Mouse (Mus musculus) CH12.LX (cell line): ENCODE measurements around the gene Dusp13.

Experiments
- CHD2 ChIP-seq: IDR thresholded peaks from 2 replicates; pipeline ENCODE4 v1.6.1; 2011; ENCODE audit warnings: low read length, improper control_type of control experiment
- CTCF ChIP-seq, 2 experiments: IDR thresholded peaks in 1 of 2; conservative IDR thresholded peaks in 1 of 2; 2 replicates each; pipeline ENCODE4 v1.5.1; 2011 to 2012; ENCODE audit warnings: low read depth in 2 of 2, low read length in 2 of 2, improper control_type of control experiment in 1 of 2, inconsistent platforms in 1 of 2, mild to moderate bottlenecking in 1 of 2, moderate library complexity in 1 of 2
- GABPA ChIP-seq: IDR thresholded peaks from 2 replicates; pipeline ENCODE4 v1.6.1; 2012; ENCODE audit warnings: low read depth, low read length, improper control_type of control experiment, inconsistent platforms; ENCODE audit not compliant: insufficient replicate concordance
- IRF4 ChIP-seq: IDR thresholded peaks from 2 replicates; pipeline ENCODE4 v1.6.1; 2014; ENCODE audit warnings: low read depth, mild to moderate bottlenecking, inconsistent platforms, low read length, improper control_type of control experiment
- MAFK ChIP-seq: IDR thresholded peaks from 2 replicates; pipeline ENCODE4 v1.6.1; 2011; ENCODE audit warnings: low read length, improper control_type of control experiment; ENCODE audit not compliant: insufficient replicate concordance
- NELFE ChIP-seq: IDR thresholded peaks from 2 replicates; pipeline ENCODE4 v1.6.1; 2011; ENCODE audit warnings: low read depth, low read length, improper control_type of control experiment
- UBTF ChIP-seq: IDR thresholded peaks from 2 replicates; pipeline ENCODE4 v1.6.1; 2012; ENCODE audit warnings: low read depth, mild to moderate bottlenecking, inconsistent platforms, low read length, improper control_type of control experiment, moderate library complexity

GRCm38 (mm10) chr14:21740345-21740744, 10.6 kb downstream of the Dusp13 start:
- TF ChIP-seq GABPA: no peak
- no peak for TF ChIP-seq IRF4
- no peak for TF ChIP-seq UBTF
- no peak for TF ChIP-seq CHD2
- TF ChIP-seq CTCF (conservative IDR thresholded peaks at IDR 0.05 in 1 of 2, IDR thresholded peaks at IDR 0.05 in 1 of 2; ENCODE audit: low read depth in 2 of 2, low read length in 2 of 2): no peak
- TF ChIP-seq NELFE: no peak
- TF ChIP-seq MAFK: no peak
